Mouse (Mus musculus) heart, postnatal 4 days (tissue): Measurements from ENCODE around the gene Ppp1r1c. TPM values are rescaled to one million over a fixed set of nuclear protein-coding genes. Genes with fewer than 3 reads are reported as not detected.

ENCODE experiments used
- DNase-seq: peaks from one replicate; pipeline ENCODE4 v3.0.0; 2021
- total RNA-seq, 2 experiments: library from RNA; stranded (reverse); gene quantifications; 2 replicates each; pipeline ENCODE4 v1.2.3; 2021

Gene Ppp1r1c
- total RNA-seq: not detected

GRCm38 (mm10) chr2:79707575-79707974, at the start of gene Ppp1r1c:
TSS of gene Ppp1r1c (plus strand) at chr2:79707780.
- DNase-seq: no peak

GRCm38 (mm10) chr2:79660417-79661185, 47.0 kb upstream of the Ppp1r1c start:
- no peak for DNase-seq

- DNase-seq: no peak
These were observed 46.0 kb upstream of the Ppp1r1c start for GRCm38 (mm10) chr2:79661486-79662104.

- DNase-seq: no peak
These were observed 42.9 kb upstream of the Ppp1r1c start for GRCm38 (mm10) chr2:79664532-79665286.

GRCm38 (mm10) chr2:79665492-79665891, 42.1 kb upstream of the Ppp1r1c start:
- no peak for DNase-seq

- DNase-seq: no peak
These were observed 32.3 kb upstream of the Ppp1r1c start for GRCm38 (mm10) chr2:79675266-79675665.

GRCm38 (mm10) chr2:79677663-79678257, 29.8 kb upstream of the Ppp1r1c start:
- peak; percentile 1 for DNase-seq

GRCm38 (mm10) chr2:79681672-79682071, 25.9 kb upstream of the Ppp1r1c start:
- DNase-seq: no peak

GRCm38 (mm10) chr2:79683258-79683657, 24.3 kb upstream of the Ppp1r1c start:
- no peak for DNase-seq

- no peak for DNase-seq
These were observed 16.7 kb upstream of the Ppp1r1c start for GRCm38 (mm10) chr2:79690838-79691237.

- no peak for DNase-seq
These were observed 12.4 kb upstream of the Ppp1r1c start for GRCm38 (mm10) chr2:79695190-79695589.

GRCm38 (mm10) chr2:79695939-79696338, 11.6 kb upstream of the Ppp1r1c start:
- DNase-seq: no peak

GRCm38 (mm10) chr2:79696478-79697230, 10.9 kb upstream of the Ppp1r1c start:
- DNase-seq: no peak

- no peak for DNase-seq
These were observed 9.4 kb upstream of the Ppp1r1c start for GRCm38 (mm10) chr2:79698166-79698565.

GRCm38 (mm10) chr2:79704773-79705172, 2.8 kb upstream of the Ppp1r1c start:
- no peak for DNase-seq

GRCm38 (mm10) chr2:79713662-79714091, 6.1 kb downstream of the Ppp1r1c start:
- no peak for DNase-seq

- no peak for DNase-seq
These were observed 7.2 kb downstream of the Ppp1r1c start for GRCm38 (mm10) chr2:79714745-79715144.

GRCm38 (mm10) chr2:79715925-79716324, 8.3 kb downstream of the Ppp1r1c start:
- DNase-seq: no peak

GRCm38 (mm10) chr2:79717846-79718245, 10.3 kb downstream of the Ppp1r1c start:
- DNase-seq: no peak

GRCm38 (mm10) chr2:79722415-79722814, 14.8 kb downstream of the Ppp1r1c start:
- no peak for DNase-seq

- peak; percentile 63 for DNase-seq
These were observed 31.4 kb downstream of the Ppp1r1c start for GRCm38 (mm10) chr2:79738958-79739357.

- no peak for DNase-seq
These were observed 34.4 kb downstream of the Ppp1r1c start for GRCm38 (mm10) chr2:79741966-79742365.
